Mouse (Mus musculus): ENCODE data around the gene Fgfr2. TPM values are rescaled to one million over a fixed set of nuclear protein-coding genes. Genes with fewer than 3 reads are reported as not detected.

Fgfr2 gene
- total RNA-seq, 2 experiments from 2014 or later = 43.7 to 44.3 TPM

- no peak for DNase-seq (ENCODE audit: extremely low spot score in 1 of 2, low spot score in 1 of 2)
Measured at GRCm38 (mm10) chr7:130636274-130636673, 2486.9 kb downstream of the Fgfr2 start.

GRCm38 (mm10) chr7:130635212-130635611 is 2487.9 kb downstream of the Fgfr2 start:
- DNase-seq (ENCODE audit: extremely low spot score in 1 of 2, low spot score in 1 of 2) = no peak

- no peak for DNase-seq (ENCODE audit: extremely low spot score in 1 of 2, low spot score in 1 of 2)
Measured at GRCm38 (mm10) chr7:130634259-130634871, 2488.8 kb downstream of the Fgfr2 start.

- no peak for DNase-seq (ENCODE audit: extremely low spot score in 1 of 2, low spot score in 1 of 2)
Measured at GRCm38 (mm10) chr7:130632379-130632732, 2490.8 kb downstream of the Fgfr2 start.

- no peak for DNase-seq (ENCODE audit: extremely low spot score in 1 of 2, low spot score in 1 of 2)
Measured at GRCm38 (mm10) chr7:130631553-130632378, 2491.4 kb downstream of the Fgfr2 start.

GRCm38 (mm10) chr7:130630956-130631355 is 2492.2 kb downstream of the Fgfr2 start:
- DNase-seq (ENCODE audit: extremely low spot score in 1 of 2, low spot score in 1 of 2) = no peak

- DNase-seq (ENCODE audit: extremely low spot score in 1 of 2, low spot score in 1 of 2) = no peak
Measured at GRCm38 (mm10) chr7:130629999-130630398, 2493.2 kb downstream of the Fgfr2 start.

DNA sequence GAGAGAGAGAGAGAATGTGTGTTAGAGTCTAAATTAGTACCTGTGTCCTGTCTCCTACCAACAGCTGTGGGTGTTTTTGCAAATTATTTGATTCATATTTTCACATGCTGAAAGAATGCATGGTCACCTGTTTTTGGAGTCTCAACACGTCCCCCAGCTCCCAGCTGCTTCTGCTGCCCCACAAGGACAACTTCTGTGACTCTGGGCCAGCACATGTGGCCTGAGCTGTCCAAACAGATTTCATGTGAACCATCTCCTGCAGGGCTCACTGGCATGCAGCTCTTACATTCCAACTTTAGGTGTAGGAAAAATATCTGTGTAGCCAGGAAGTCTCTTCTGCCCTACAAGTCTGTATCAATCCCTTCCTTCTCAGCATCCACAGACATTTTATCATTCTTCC is 2494.5 kb downstream of the Fgfr2 start:
- no peak for DNase-seq (ENCODE audit: extremely low spot score in 1 of 2, low spot score in 1 of 2)

DNA sequence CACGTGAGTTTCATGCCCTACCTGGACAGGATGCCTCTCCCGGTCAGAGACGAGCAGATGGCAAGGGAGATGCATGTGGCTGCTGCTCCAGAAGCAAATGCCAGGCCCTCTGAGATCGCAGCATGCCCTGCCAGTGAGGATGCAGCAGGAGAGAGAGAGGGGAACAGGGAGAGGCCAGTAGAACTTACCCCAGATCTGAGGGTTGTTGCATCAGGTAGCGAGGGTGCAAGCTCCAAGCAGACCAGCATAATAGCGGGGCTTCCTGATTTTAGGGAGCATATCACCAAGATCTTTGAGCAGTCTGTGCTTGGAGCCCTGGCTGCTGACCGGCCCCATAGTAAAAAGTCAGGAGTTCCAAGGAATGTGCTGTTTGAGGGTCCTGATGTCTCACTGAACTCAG is 2497.8 kb downstream of the Fgfr2 start:
- DNase-seq (ENCODE audit: extremely low spot score in 1 of 2, low spot score in 1 of 2) = no peak

DNA sequence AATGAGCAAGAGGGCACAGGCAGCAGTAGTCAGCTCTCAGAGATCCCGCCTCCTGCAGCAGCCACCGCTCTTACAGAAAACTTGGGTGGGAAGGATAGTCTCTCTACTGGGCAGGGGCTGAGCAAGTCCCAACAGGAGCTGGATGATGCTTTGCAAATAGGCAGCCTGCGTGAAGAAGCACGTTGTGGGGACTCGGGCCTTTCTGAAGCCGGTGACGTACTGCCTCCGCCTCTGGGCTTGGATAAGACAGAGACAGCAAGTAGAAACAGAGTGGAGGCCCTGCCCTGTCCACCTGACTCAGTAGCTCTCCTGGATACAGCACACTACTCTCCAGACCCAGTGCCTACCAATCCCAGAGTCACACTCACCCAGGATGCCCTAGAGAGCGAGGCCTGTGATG is 2498.9 kb downstream of the Fgfr2 start:
- no peak for DNase-seq (ENCODE audit: extremely low spot score in 1 of 2, low spot score in 1 of 2)

DNA sequence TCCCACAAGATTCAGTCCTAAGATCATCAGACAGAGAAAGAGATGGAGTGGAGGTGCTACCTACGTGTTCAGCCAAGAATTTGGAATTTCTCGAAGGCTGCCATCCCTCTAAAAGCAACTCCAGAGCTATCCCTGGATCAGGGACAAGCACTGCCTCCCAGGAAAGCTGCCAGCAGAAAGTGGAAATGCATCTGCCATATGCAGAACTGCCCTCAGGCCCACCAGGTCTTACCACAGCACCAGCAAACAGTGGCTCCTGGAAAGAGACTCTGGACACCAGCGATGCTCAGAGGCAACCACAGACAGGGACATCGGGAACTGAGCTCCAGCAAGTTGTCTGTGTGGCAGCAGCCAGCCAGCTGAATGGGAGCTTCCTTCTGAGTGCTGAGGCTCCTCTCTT is 2500.8 kb downstream of the Fgfr2 start:
- DNase-seq (ENCODE audit: extremely low spot score in 1 of 2, low spot score in 1 of 2) = no peak

DNA sequence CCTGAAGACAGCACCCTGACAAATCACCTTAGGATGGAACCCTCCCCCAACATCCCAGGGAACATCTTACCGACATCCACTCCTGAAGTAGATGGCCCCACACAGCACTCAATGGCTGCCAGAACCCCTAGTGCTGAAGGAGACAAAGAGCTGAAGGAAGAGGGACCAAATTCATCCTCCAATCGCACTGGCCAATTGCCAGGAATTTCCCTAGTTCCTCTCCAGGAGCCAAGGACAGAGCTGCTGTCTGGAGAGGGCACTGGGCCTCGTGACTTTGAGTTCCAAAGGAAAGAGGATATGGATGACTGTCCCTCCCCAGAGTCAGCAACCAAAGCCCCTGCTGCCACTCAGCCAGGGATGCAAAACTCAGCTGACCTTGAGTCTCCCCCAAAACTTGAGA is 2501.2 kb downstream of the Fgfr2 start:
- no peak for DNase-seq (ENCODE audit: extremely low spot score in 1 of 2, low spot score in 1 of 2)

GRCm38 (mm10) chr7:130621068-130621467 is 2502.1 kb downstream of the Fgfr2 start:
- no peak for DNase-seq (ENCODE audit: extremely low spot score in 1 of 2, low spot score in 1 of 2)

GRCm38 (mm10) chr7:130617591-130617990 is 2505.6 kb downstream of the Fgfr2 start:
- no peak for DNase-seq (ENCODE audit: extremely low spot score in 1 of 2, low spot score in 1 of 2)

GRCm38 (mm10) chr7:130613973-130614372 is 2509.2 kb downstream of the Fgfr2 start:
- no peak for DNase-seq (ENCODE audit: extremely low spot score in 1 of 2, low spot score in 1 of 2)

- no peak for DNase-seq (ENCODE audit: extremely low spot score in 1 of 2, low spot score in 1 of 2)
Measured at GRCm38 (mm10) chr7:130606958-130607357, 2516.2 kb downstream of the Fgfr2 start.

- no peak for DNase-seq (ENCODE audit: extremely low spot score in 1 of 2, low spot score in 1 of 2)
Measured at GRCm38 (mm10) chr7:130605111-130605510, 2518.0 kb downstream of the Fgfr2 start.

- DNase-seq (ENCODE audit: extremely low spot score in 1 of 2, low spot score in 1 of 2) = no peak
Measured at GRCm38 (mm10) chr7:130604390-130604789, 2518.8 kb downstream of the Fgfr2 start.

GRCm38 (mm10) chr7:130603556-130603955 is 2519.6 kb downstream of the Fgfr2 start:
- no peak for DNase-seq (ENCODE audit: extremely low spot score in 1 of 2, low spot score in 1 of 2)

DNA sequence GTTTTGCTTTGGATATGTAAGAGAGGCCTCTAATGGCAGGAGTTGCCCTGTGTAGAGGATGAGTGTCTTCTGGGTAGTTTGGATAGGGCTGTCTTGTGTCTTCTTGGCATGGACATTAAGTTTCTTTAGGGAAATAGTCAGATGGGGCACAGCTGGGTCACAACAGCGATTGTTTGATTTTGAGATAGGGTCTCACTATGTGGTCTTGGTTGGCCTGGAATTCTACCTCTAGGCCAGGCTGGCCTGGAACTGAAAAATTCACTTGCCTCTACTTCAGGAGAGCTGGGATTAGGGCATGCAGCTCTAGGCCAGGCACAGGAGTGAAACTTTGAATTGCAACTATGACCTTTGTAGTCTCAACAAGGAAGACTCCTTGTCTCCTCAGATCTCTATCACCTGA is 2520.3 kb downstream of the Fgfr2 start:
- no peak for DNase-seq (ENCODE audit: extremely low spot score in 1 of 2, low spot score in 1 of 2)

DNA sequence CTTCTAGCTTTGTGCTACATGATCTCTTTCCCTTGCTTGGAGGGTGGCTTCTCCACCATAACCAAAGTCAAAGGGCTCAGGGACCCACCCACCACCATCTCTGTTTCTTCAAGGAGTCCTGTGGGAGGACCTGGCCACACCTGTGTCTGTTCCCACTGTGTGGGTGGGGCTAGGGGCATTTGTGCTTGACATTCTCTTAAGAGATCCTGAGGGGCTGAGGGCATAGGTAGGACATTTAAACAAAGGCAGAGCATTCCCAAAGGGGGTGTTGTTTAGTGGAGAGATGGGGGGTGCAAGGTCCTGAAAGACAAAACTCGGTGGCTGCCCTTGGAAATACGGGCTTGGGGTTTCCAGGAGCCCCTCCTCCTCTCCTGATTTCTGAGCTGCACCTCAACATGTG is 2522.6 kb downstream of the Fgfr2 start:
- no peak for DNase-seq (ENCODE audit: extremely low spot score in 1 of 2, low spot score in 1 of 2)

DNA sequence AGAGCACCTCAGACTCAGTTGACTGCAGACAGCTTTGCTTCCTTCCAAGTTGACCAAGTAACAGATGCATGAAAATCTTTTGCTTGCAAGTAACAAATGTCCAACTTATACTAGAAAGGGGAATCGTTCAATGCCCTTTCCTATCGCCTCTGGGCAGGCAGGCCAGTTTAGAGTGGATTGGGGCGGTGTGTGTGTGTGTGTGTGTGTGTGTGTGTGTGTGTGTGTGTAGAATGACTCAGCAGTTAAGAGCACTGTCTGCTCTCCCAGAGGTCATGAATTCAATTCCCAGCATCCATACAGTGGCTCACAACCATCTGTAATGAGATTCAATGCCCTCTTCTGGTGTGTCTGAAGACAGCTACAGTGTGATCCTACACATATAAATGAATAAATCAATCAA is 2523.1 kb downstream of the Fgfr2 start:
- no peak for DNase-seq (ENCODE audit: extremely low spot score in 1 of 2, low spot score in 1 of 2)
